Mouse (Mus musculus) inflammation-experienced regulatory T-cells, adult 6 months (primary cell): ENCODE data around the gene Noc2l. TPM values are rescaled to one million over a fixed set of nuclear protein-coding genes. Genes with fewer than 3 reads are reported as not detected.

Source experiments
- polyA plus RNA-seq, 3 experiments: library from polyadenylated mRNA; unstranded; fragments of 100-300 nt; shearing (Covaris generic); gene quantifications; one replicate each; pipeline ENCODE4 v1.2.1; 2017

Noc2l gene
- polyA plus RNA-seq, 3 experiments from 2014 or later: 11.2 to 16.2 (median 15.7) TPM

Other genes starting within 250 kb of the Noc2l start
- gene B3galt6, start 243.4 kb upstream of the Noc2l start, polyA plus RNA-seq: 1 to 10 TPM in 1 of 3 experiments, under 1 TPM in 2; 0.63 to 1.0 (median 0.90) TPM
- 100 to 1,000 TPM; 489 to 506 (median 496) TPM for gene Sdf4, start 243.1 kb upstream of the Noc2l start, polyA plus RNA-seq
- gene Tnfrsf4, start 222.2 kb upstream of the Noc2l start, polyA plus RNA-seq: 100 to 1,000 TPM; 682 to 810 (median 720) TPM
- 100 to 1,000 TPM; 603 to 779 (median 637) TPM for gene Tnfrsf18, start 209.8 kb upstream of the Noc2l start, polyA plus RNA-seq
- gene Ttll10, start 176.6 kb upstream of the Noc2l start, polyA plus RNA-seq: 1 to 10 TPM in 1 of 3 experiments, under 1 TPM in 2; 0.26 to 1.1 (median 0.55) TPM
- 10 to 100 TPM in 2 of 3 experiments, 1 to 10 TPM in 1; 8.6 to 32.7 (median 20.0) TPM for gene 9430015G10Rik, start 126.0 kb upstream of the Noc2l start, polyA plus RNA-seq
- gene Rnf223, start 105.5 kb upstream of the Noc2l start, polyA plus RNA-seq: not detected
- 1 to 10 TPM; 2.2 to 4.3 (median 4.2) TPM for gene Agrn, start 38.5 kb upstream of the Noc2l start, polyA plus RNA-seq
- 10 to 100 TPM; 34.7 to 48.9 (median 41.6) TPM for gene Isg15, start 35.2 kb upstream of the Noc2l start, polyA plus RNA-seq
- gene AW011738, start 32.7 kb upstream of the Noc2l start, polyA plus RNA-seq: 1 to 10 TPM; 2.9 to 5.3 (median 3.2) TPM
- under 1 TPM; 0.55 to 0.90 (median 0.74) TPM for gene Perm1, start 20.1 kb upstream of the Noc2l start, polyA plus RNA-seq
- gene Plekhn1, start 1.2 kb upstream of the Noc2l start, polyA plus RNA-seq: 10 to 100 TPM in 1 of 3 experiments, 1 to 10 TPM in 2; 4.3 to 11.0 (median 8.1) TPM
- gene Samd11, start 19.6 kb downstream of the Noc2l start, polyA plus RNA-seq: 1 to 10 TPM; 2.5 to 4.0 (median 3.2) TPM
- gene Vmn2r-ps159, start 95.1 kb downstream of the Noc2l start, polyA plus RNA-seq: not detected